Mouse (Mus musculus) spleen, adult 2 months (tissue): ENCODE data around the gene Ushbp1. TPM values are rescaled to one million over a fixed set of nuclear protein-coding genes. Genes with fewer than 3 reads are reported as not detected.

Source experiments
- DNase-seq, 2 experiments: peaks; one replicate each; pipeline versions ENCODE4 v3.0.0 to v3.0.0-alpha.2; 2012 to 2021; ENCODE audit warnings: low spot score in 2 of 2, low read depth in 1 of 2
- H3K27ac ChIP-seq: fragments of 200-500 bp; 2 replicates; pipeline ENCODE4 v1.5.1; 2012; ENCODE audit warnings: low read length, inconsistent platforms; ENCODE audit not compliant: insufficient read depth
- H3K27me3 ChIP-seq: fragments of 200-500 bp; 2 replicates; pipeline ENCODE4 v1.6.1; 2012; ENCODE audit warnings: mild to moderate bottlenecking, moderate library complexity, low read length, inconsistent platforms; ENCODE audit not compliant: control insufficient read depth, insufficient read depth
- H3K36me3 ChIP-seq: fragments of 200-500 bp; 2 replicates; pipeline ENCODE4 v1.6.1; 2012; ENCODE audit warnings: mild to moderate bottlenecking, low read length, inconsistent platforms; ENCODE audit not compliant: control insufficient read depth, insufficient read depth
- H3K4me1 ChIP-seq: fragments of 200-500 bp; 2 replicates; pipeline ENCODE4 v1.6.1; 2011; ENCODE audit warnings: inconsistent platforms; ENCODE audit not compliant: control insufficient read depth, insufficient read depth, insufficient read length
- H3K4me3 ChIP-seq: fragments of 200-500 bp; 2 replicates; pipeline ENCODE4 v1.5.1; 2011; ENCODE audit warnings: mild to moderate bottlenecking, inconsistent platforms; ENCODE audit not compliant: insufficient read depth, insufficient read length; ENCODE audit errors: extremely low read depth
- CTCF ChIP-seq: fragments of 200-500 bp; IDR thresholded peaks from 2 replicates; pipeline ENCODE4 v1.5.1; 2011; ENCODE audit warnings: mild to moderate bottlenecking, inconsistent platforms; ENCODE audit not compliant: insufficient read depth, insufficient read length, insufficient replicate concordance; ENCODE audit errors: extremely low read depth
- POLR2A ChIP-seq: fragments of 200-500 bp; IDR thresholded peaks from 2 replicates; pipeline ENCODE4 v1.6.1; 2011; ENCODE audit warnings: low read depth, low read length, inconsistent platforms
- WGBS: fragments of 180-500 bp; shearing (Covaris S2); methylation state at CpG from one replicate; pipeline ENCODE4 v1.1.7; 2018; 5-methylcytosine and 5-hydroxymethylcytosine counted together
- polyA plus RNA-seq: library from polyadenylated mRNA; depleted of rRNA; stranded (reverse); fragments of >200 nt; gene quantifications from 2 replicates; pipeline ENCODE4 v1.2.3, GENCODE M21; 2012

Gene Ushbp1
- polyA plus RNA-seq, 1 experiment: 18.4 TPM

GRCm38 (mm10) chr8:71376423-71377030 is 19.1 kb downstream of the Ushbp1 start:
- Histone ChIP-seq H3K36me3 (peaks cover 7% of the 10 kb centered on the region), H3K4me1 (peaks cover 22% of the 10 kb centered on the region), H3K27ac (no peak overlapping the region), H3K27me3 (peaks cover 11% of the 10 kb centered on the region), H3K4me3 (no peak overlapping the region)
- TF ChIP-seq CTCF: no peak
- TF ChIP-seq POLR2A: no peak
- DNase-seq: no peak
- 76% methylated on average over 8 of the region's 8 CpGs for WGBS

- Histone ChIP-seq H3K27ac (no peak overlapping the region), H3K27me3 (peaks cover 4% of the 10 kb centered on the region; the same call in 1 of the 2 replicates), H3K36me3 (peaks cover 7% of the 10 kb centered on the region), H3K4me3 (peak overlapping the region; percentile 43; the same call in 1 of the 2 replicates), H3K4me1 (peaks cover 16% of the 10 kb centered on the region)
- TF ChIP-seq CTCF (no peak), POLR2A (no peak)
- DNase-seq: peak in 1 of 2 experiments; percentile 62
- WGBS: 33% methylated on average over 69 of the region's 74 CpGs
Measured at GRCm38 (mm10) chr8:71375581-71376422, 19.8 kb downstream of the Ushbp1 start.

- Histone ChIP-seq H3K4me1 (peaks cover 12% of the 10 kb centered on the region), H3K36me3 (peaks cover 7% of the 10 kb centered on the region), H3K4me3 (no peak overlapping the region), H3K27me3 (no peaks in the 10 kb centered on the region), H3K27ac (no peak overlapping the region)
- no peak for TF ChIP-seq POLR2A
- TF ChIP-seq CTCF: no peak
- no peak for DNase-seq
- WGBS: 86% methylated on average over 17 of the region's 17 CpGs
Measured at GRCm38 (mm10) chr8:71374616-71375206, 20.9 kb downstream of the Ushbp1 start.

GRCm38 (mm10) chr8:71373000-71373399 is 22.6 kb downstream of the Ushbp1 start:
- Histone ChIP-seq H3K4me1 (peaks cover 12% of the 10 kb centered on the region), H3K36me3 (peaks cover 7% of the 10 kb centered on the region), H3K27me3 (no peaks in the 10 kb centered on the region), H3K4me3 (no peak overlapping the region), H3K27ac (no peak overlapping the region)
- TF ChIP-seq CTCF (no peak), POLR2A (no peak)
- no peak for DNase-seq
- WGBS: 96% methylated on average over 3 of the region's 3 CpGs

GRCm38 (mm10) chr8:71372427-71372826 is 23.2 kb downstream of the Ushbp1 start:
- H3K36me3 ChIP-seq: peaks cover 7% of the 10 kb centered on the region
- WGBS: 92% methylated on average over 12 of the region's 12 CpGs
- DNase-seq: no peak
- no peak for TF ChIP-seq POLR2A
- H3K27ac ChIP-seq: no peak overlapping the region
- H3K27me3 ChIP-seq: no peaks in the 10 kb centered on the region
- peaks cover 12% of the 10 kb centered on the region for H3K4me1 ChIP-seq
- no peak overlapping the region for H3K4me3 ChIP-seq

GRCm38 (mm10) chr8:71371236-71371848 is 24.3 kb downstream of the Ushbp1 start, which contains the start of gene Ocel1:
Gene Ocel1, plus strand, starts transcription at chr8:71371298.
- H3K27me3 ChIP-seq: no peaks in the 10 kb centered on the region
- H3K4me3 ChIP-seq: peak within 1 kb of the TSS; percentile 98
- TF ChIP-seq POLR2A: peak; percentile 76
- TF ChIP-seq CTCF: peak; percentile 97
- H3K4me1 ChIP-seq: peaks cover 8% of the 10 kb centered on the region
- peak within 1 kb of the TSS; percentile 98 for H3K27ac ChIP-seq
- WGBS: under 1% methylated on average over 68 of the region's 68 CpGs
- DNase-seq: peak; percentile 97
- H3K36me3 ChIP-seq: peaks cover 7% of the 10 kb centered on the region
